Mouse (Mus musculus) frontal cortex, postnatal 14 days (tissue): Measurements from ENCODE around the gene Myef2.
"Not testable (repeated sequence)": the region's sequence is repeated elsewhere in the genome, so short reads cannot be mapped to it uniquely, and the experiment has no call there.

ENCODE experiments used
- DNase-seq, 2 experiments: peaks; one replicate each; pipeline ENCODE4 v3.0.0; 2022; ENCODE audit warnings: low spot score in 2 of 2

The Myef2 gene

GRCm38 (mm10) chr2:125123477-125123852, at the start of gene Myef2:
Myef2 (minus strand) TSS chr2:125123661.
- DNase-seq, result peak; percentile 53 to 69

- DNase-seq, result no peak
Observed at GRCm38 (mm10) chr2:125162012-125162470, 38.6 kb upstream of the Myef2 start.

GRCm38 (mm10) chr2:125155504-125155903, 32.0 kb upstream of the Myef2 start:
- no peak for DNase-seq

- no peak for DNase-seq
Observed at GRCm38 (mm10) chr2:125154294-125154693, 30.8 kb upstream of the Myef2 start.

GRCm38 (mm10) chr2:125152388-125152787, 28.9 kb upstream of the Myef2 start, which contains the start of gene Slc12a1:
Slc12a1 (plus strand) TSS chr2:125152505.
- no peak for DNase-seq

- no peak for DNase-seq
Observed at GRCm38 (mm10) chr2:125142336-125142735, 18.9 kb upstream of the Myef2 start.

- no peak for DNase-seq
Observed at GRCm38 (mm10) chr2:125136846-125137245, 13.4 kb upstream of the Myef2 start.

GRCm38 (mm10) chr2:125135903-125136811, 12.7 kb upstream of the Myef2 start, which contains the start of gene Ctxn2:
Ctxn2 (plus strand) TSS chr2:125136692.
- peak; percentile 25 to 28 for DNase-seq

GRCm38 (mm10) chr2:125134113-125134512, 10.7 kb upstream of the Myef2 start:
- no peak for DNase-seq

- DNase-seq, result no peak
Observed at GRCm38 (mm10) chr2:125126792-125127191, 3.3 kb upstream of the Myef2 start.

- no peak for DNase-seq
Observed at GRCm38 (mm10) chr2:125125824-125126223, 2.4 kb upstream of the Myef2 start.

- DNase-seq, result peak; percentile 33 to 44
Observed at GRCm38 (mm10) chr2:125122624-125123476, 611 bp downstream of the Myef2 start.

- no peak for DNase-seq
Observed at GRCm38 (mm10) chr2:125122288-125122623, 1.2 kb downstream of the Myef2 start.

GRCm38 (mm10) chr2:125119381-125120110, 3.9 kb downstream of the Myef2 start:
- DNase-seq, result peak in 1 of 2 experiments; percentile 37

GRCm38 (mm10) chr2:125106536-125106935, 16.9 kb downstream of the Myef2 start:
- not testable (repeated sequence) for DNase-seq

- not testable (repeated sequence) for DNase-seq
Observed at GRCm38 (mm10) chr2:125104491-125104890, 19.0 kb downstream of the Myef2 start.

GRCm38 (mm10) chr2:125092123-125092522, 31.3 kb downstream of the Myef2 start:
- not testable (repeated sequence) for DNase-seq

GRCm38 (mm10) chr2:125088757-125089156, 34.7 kb downstream of the Myef2 start:
- DNase-seq, result no peak

- DNase-seq, result no peak
Observed at GRCm38 (mm10) chr2:125083879-125084278, 39.6 kb downstream of the Myef2 start.

- no peak for DNase-seq
Observed at GRCm38 (mm10) chr2:125073056-125073780, 50.2 kb downstream of the Myef2 start.

- no peak for DNase-seq
Observed at GRCm38 (mm10) chr2:125068696-125069095, 54.8 kb downstream of the Myef2 start.
